Mouse (Mus musculus): ENCODE results near the gene Celsr2. TPM values are rescaled to one million over a fixed set of nuclear protein-coding genes. Genes with fewer than 3 reads are reported as not detected.

Gene Celsr2
- polyA plus RNA-seq, 1 experiment from 2014 or later = 2.6 TPM

DNA sequence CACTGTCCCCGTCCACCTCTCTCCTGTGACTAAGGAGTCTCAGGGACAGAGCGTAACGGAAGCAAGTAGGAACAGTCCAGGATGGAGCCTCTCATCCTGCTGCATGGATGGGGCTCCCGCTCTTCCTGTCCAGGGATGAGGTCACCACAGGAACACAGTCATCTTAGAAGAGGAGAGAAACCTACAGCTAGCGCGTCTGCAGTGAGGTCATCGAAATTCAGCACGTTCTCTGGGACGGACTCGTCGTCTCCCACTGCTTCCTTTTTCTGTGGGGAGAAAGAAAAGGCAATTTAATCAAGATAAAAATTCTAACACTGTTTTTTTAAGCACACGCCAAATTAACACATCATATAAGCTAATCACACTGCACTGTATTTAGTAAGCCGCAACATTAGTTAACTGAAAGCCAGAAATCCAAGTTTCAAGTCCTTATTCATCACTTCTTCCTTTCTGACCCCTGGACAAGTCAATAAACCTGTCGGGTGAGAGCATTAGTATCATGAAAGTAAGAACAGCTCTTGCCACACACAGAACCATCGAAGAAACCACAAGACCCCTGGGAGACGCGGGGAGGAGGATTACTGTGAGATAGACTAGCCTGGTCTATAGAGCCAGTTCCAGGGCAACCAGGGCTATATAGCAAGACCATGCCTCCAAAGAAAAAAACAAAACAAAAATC, 20.5 kb upstream of the Celsr2 start:
- no peak for ATAC-seq
- Histone ChIP-seq H3K36me3 (ENCODE audit: control insufficient read depth, insufficient read depth, low read length) (peaks cover 14% of the 10 kb centered on the region; the same call in 1 of the 2 replicates), H3K4me1 (ENCODE audit: control insufficient read depth, insufficient read depth, low read length) (no peaks in the 10 kb centered on the region), H3K9ac (ENCODE audit: low read depth, low read length) (no peak overlapping the region), H3K9me3 (ENCODE audit: control insufficient read depth, low read length) (no peaks in the 10 kb centered on the region), H3K4me2 (ENCODE audit: low read depth, low read length) (no peak overlapping the region), H3K27me3 (replicated peaks; ENCODE audit: control insufficient read depth, insufficient read depth, low read length) (no peaks in the 10 kb centered on the region), H3K27ac (ENCODE audit: low read length) (no peak overlapping the region), H3K4me3 (ENCODE audit: low read length) (no peak overlapping the region)
- WGBS = 86% methylated on average over 17 of the region's 17 CpGs

DNA sequence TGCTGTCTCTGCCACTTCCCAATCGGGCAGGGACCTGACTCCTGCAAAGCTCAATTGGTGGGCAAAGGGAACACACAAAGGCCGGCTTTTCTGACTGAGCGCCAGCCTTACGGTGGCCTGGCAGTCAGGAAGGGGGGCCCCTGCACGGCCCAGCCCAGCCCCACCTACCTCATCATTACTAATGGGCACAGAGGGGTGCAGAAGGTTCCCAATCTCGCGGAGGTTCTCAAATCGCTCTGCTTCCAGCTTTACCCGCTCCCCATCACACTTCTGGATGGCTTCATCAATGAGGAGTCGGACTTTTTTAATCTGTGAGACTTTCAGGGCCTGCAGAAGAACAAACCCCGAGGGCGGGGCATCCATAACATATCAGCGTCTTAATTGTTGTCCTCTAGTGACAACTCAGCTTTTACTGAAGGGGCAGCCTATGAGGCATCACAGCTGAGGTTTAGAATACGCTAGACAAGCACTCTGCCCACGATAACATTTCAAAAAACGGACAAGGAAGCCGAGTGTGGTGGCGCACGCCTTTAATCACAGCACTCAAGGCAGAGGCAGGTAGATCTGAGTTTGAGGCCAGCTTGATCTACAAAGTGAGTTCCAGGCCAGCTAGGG, 18.6 kb upstream of the Celsr2 start:
- H3K9me3 ChIP-seq (ENCODE audit: control insufficient read depth, low read length) = no peaks in the 10 kb centered on the region
- H3K36me3 ChIP-seq (ENCODE audit: control insufficient read depth, insufficient read depth, low read length) = peaks cover 21% of the 10 kb centered on the region
- H3K4me3 ChIP-seq (ENCODE audit: low read length) = no peak overlapping the region
- 51% methylated on average over 19 of the region's 19 CpGs for WGBS
- H3K27me3 ChIP-seq (replicated peaks; ENCODE audit: control insufficient read depth, insufficient read depth, low read length) = no peaks in the 10 kb centered on the region
- no peak overlapping the region for H3K4me2 ChIP-seq (ENCODE audit: low read depth, low read length)
- no peak overlapping the region for H3K9ac ChIP-seq (ENCODE audit: low read depth, low read length)
- 0 out of 2 replicates have a peak, but pooled peaks have one; percentile 14 for ATAC-seq
- H3K27ac ChIP-seq (ENCODE audit: low read length) = no peak overlapping the region
- no peaks in the 10 kb centered on the region for H3K4me1 ChIP-seq (ENCODE audit: control insufficient read depth, insufficient read depth, low read length)

DNA sequence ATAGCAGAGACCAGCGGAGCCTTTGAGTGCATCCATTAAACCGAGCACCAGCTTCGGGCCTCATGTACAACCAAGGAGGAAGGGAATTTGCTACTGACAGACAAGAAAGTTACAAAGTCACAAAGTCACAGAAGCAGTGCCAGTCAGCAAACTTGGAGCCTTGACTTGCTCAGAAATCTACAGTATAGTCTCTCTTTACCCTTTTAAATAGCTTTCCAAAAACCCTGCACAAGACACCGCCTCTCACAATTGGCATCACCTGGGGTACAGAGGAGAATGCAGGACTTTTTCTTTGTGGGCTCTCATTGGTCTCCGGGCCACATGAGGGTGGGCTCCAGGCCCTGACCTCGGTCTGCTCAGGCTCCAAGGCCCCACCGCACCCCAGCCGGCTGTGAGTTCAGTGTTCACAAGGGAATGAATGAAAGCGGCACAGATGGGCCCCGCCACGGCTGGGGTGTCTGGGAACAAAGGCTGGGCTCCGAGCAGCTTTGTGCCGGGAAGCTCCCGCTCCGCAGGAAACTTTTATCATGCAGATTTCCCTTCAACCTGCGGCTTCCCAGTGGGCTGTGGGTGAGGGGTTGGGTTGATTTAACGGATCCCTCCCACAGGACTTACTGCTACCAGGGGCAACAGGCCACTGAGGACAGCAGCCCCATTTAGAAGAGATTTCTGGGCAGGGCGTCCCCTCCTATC, 18.0 kb upstream of the Celsr2 start:
- H3K9me3 ChIP-seq (ENCODE audit: control insufficient read depth, low read length) = no peaks in the 10 kb centered on the region
- 0 out of 2 replicates have a peak, but pooled peaks have one; percentile 4 for ATAC-seq
- 57% methylated on average over 18 of the region's 18 CpGs for WGBS
- no peaks in the 10 kb centered on the region for H3K27me3 ChIP-seq (replicated peaks; ENCODE audit: control insufficient read depth, insufficient read depth, low read length)
- no peaks in the 10 kb centered on the region for H3K4me1 ChIP-seq (ENCODE audit: control insufficient read depth, insufficient read depth, low read length)
- peaks cover 26% of the 10 kb centered on the region for H3K36me3 ChIP-seq (ENCODE audit: control insufficient read depth, insufficient read depth, low read length)
- no peak overlapping the region for H3K4me3 ChIP-seq (ENCODE audit: low read length)
- H3K4me2 ChIP-seq (ENCODE audit: low read depth, low read length) = no peak overlapping the region
- H3K27ac ChIP-seq (ENCODE audit: low read length) = no peak overlapping the region
- H3K9ac ChIP-seq (ENCODE audit: low read depth, low read length) = no peak overlapping the region

GRCm38 (mm10) chr3:108432542-108433187, 17.3 kb upstream of the Celsr2 start:
- no peak for ATAC-seq
- no peak overlapping the region for H3K4me2 ChIP-seq (ENCODE audit: low read depth, low read length)
- peaks cover 26% of the 10 kb centered on the region for H3K36me3 ChIP-seq (ENCODE audit: control insufficient read depth, insufficient read depth, low read length)
- H3K4me3 ChIP-seq (ENCODE audit: low read length) = no peak overlapping the region
- no peaks in the 10 kb centered on the region for H3K9me3 ChIP-seq (ENCODE audit: control insufficient read depth, low read length)
- H3K27me3 ChIP-seq (replicated peaks; ENCODE audit: control insufficient read depth, insufficient read depth, low read length) = no peaks in the 10 kb centered on the region
- H3K27ac ChIP-seq (ENCODE audit: low read length) = no peak overlapping the region
- no peaks in the 10 kb centered on the region for H3K4me1 ChIP-seq (ENCODE audit: control insufficient read depth, insufficient read depth, low read length)
- 79% methylated on average over 13 of the region's 13 CpGs for WGBS
- no peak overlapping the region for H3K9ac ChIP-seq (ENCODE audit: low read depth, low read length)

- 79% methylated on average over 6 of the region's 6 CpGs for WGBS
- Histone ChIP-seq H3K9ac (ENCODE audit: low read depth, low read length) (no peak overlapping the region), H3K36me3 (ENCODE audit: control insufficient read depth, insufficient read depth, low read length) (peaks cover 23% of the 10 kb centered on the region), H3K27ac (ENCODE audit: low read length) (no peak overlapping the region), H3K9me3 (ENCODE audit: control insufficient read depth, low read length) (no peaks in the 10 kb centered on the region), H3K27me3 (replicated peaks; ENCODE audit: control insufficient read depth, insufficient read depth, low read length) (no peaks in the 10 kb centered on the region), H3K4me3 (ENCODE audit: low read length) (no peak overlapping the region), H3K4me2 (ENCODE audit: low read depth, low read length) (no peak overlapping the region), H3K4me1 (ENCODE audit: control insufficient read depth, insufficient read depth, low read length) (peaks cover 7% of the 10 kb centered on the region)
- no peak for ATAC-seq
Observed at GRCm38 (mm10) chr3:108425624-108426018, 10.3 kb upstream of the Celsr2 start.

DNA sequence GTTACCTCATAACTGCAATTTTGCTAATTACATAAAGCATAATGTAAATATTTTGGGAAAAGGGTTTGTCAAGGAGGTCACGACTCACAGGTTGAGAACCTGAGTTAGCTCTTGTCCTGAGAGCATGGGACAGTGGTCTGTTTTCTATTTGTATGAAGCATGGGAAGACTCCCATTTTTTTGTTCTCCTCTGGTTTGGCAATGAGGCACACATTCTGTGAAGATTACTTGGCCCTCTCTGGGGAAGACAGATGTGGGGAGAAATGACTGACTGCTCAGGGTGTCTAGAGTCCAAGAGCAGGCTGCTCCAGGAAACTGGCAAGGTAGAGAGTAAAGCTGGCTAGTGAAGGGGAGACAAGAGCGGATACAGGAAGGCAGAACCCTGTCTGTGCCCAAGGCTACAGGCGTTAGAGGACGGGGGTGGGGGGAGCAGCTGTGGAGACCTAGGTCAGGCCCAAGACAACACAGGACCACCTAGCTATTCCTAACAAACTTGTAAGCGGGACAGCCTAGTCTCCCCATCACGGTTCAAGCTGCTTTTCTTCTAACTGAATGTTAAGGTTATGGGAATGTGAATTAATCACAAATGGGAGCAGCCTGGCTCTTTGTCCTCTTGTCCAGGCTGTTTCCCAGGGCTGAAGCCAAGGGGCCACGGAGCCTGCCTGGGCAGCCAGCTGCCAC, 9.7 kb upstream of the Celsr2 start:
- Histone ChIP-seq H3K9me3 (ENCODE audit: control insufficient read depth, low read length) (no peaks in the 10 kb centered on the region), H3K27ac (ENCODE audit: low read length) (no peak overlapping the region), H3K36me3 (ENCODE audit: control insufficient read depth, insufficient read depth, low read length) (peaks cover 23% of the 10 kb centered on the region), H3K4me2 (ENCODE audit: low read depth, low read length) (no peak overlapping the region), H3K9ac (ENCODE audit: low read depth, low read length) (no peak overlapping the region), H3K4me3 (ENCODE audit: low read length) (no peak overlapping the region), H3K27me3 (replicated peaks; ENCODE audit: control insufficient read depth, insufficient read depth, low read length) (no peaks in the 10 kb centered on the region), H3K4me1 (ENCODE audit: control insufficient read depth, insufficient read depth, low read length) (peaks cover 7% of the 10 kb centered on the region)
- no peak for ATAC-seq
- WGBS = 77% methylated on average over 7 of the region's 7 CpGs

- Histone ChIP-seq H3K9ac (ENCODE audit: low read depth, low read length) (0 out of 2 replicates have a peak overlapping the region, but pooled peaks have one; percentile 3), H3K4me3 (ENCODE audit: low read length) (no peak overlapping the region), H3K27me3 (replicated peaks; ENCODE audit: control insufficient read depth, insufficient read depth, low read length) (no peaks in the 10 kb centered on the region), H3K4me1 (ENCODE audit: control insufficient read depth, insufficient read depth, low read length) (peaks cover 7% of the 10 kb centered on the region), H3K36me3 (ENCODE audit: control insufficient read depth, insufficient read depth, low read length) (peaks cover 17% of the 10 kb centered on the region; the same call in 1 of the 2 replicates), H3K9me3 (ENCODE audit: control insufficient read depth, low read length) (no peaks in the 10 kb centered on the region), H3K27ac (ENCODE audit: low read length) (no peak overlapping the region), H3K4me2 (ENCODE audit: low read depth, low read length) (peak overlapping the region; percentile 1; the same call in 1 of the 2 replicates)
- WGBS = 22% methylated on average over 11 of the region's 11 CpGs
- ATAC-seq = peak; percentile 69
Observed at GRCm38 (mm10) chr3:108423844-108424801, 8.8 kb upstream of the Celsr2 start.

- Histone ChIP-seq H3K36me3 (ENCODE audit: control insufficient read depth, insufficient read depth, low read length) (0 out of 2 replicates have a peak, but pooled peaks cover 11% of the 10 kb centered on the region), H3K9ac (ENCODE audit: low read depth, low read length) (no peak overlapping the region), H3K27ac (ENCODE audit: low read length) (no peak overlapping the region), H3K4me2 (ENCODE audit: low read depth, low read length) (no peak overlapping the region), H3K9me3 (ENCODE audit: control insufficient read depth, low read length) (no peaks in the 10 kb centered on the region), H3K27me3 (replicated peaks; ENCODE audit: control insufficient read depth, insufficient read depth, low read length) (no peaks in the 10 kb centered on the region), H3K4me3 (ENCODE audit: low read length) (no peak overlapping the region), H3K4me1 (ENCODE audit: control insufficient read depth, insufficient read depth, low read length) (peaks cover 7% of the 10 kb centered on the region)
- WGBS = 42% methylated on average over 6 of the region's 6 CpGs
- no peak for ATAC-seq
Observed at GRCm38 (mm10) chr3:108423006-108423405, 7.7 kb upstream of the Celsr2 start.

Data from intestine, embryonic 16.5 days (tissue).